ENCODE assay signal across 9 mouse cellular contexts in the genomic region with DNA sequence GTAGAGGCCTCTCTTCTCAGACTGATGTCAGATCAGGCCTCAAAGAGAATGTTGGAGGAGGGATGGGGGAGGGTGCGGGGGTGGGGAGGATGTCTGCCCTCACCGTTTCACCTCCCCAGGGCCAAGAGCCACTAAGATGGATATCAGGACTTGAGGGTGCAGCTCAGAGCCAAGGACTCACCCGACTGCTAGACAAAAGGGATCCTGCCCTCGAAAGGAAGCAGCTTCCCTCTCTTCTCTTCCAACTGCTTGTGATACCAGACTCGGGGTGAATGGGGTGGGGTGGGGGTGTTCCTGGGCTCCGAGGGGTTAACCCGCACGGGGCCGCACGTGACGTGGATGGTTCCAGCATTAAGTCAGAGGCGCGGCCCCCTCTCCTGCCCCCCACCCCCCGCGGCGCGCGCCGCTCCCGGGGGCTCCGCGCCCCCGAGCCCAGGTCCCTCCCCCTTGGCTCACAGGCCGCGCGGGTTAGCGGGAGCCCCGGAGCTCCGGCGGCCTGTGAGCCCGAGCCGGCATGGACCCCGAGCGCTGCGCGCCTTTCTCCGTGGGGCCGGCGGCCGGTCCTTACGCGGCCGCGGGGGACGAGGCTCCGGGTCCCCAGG. TPM values are rescaled to one million over a fixed set of nuclear protein-coding genes. Genes with fewer than 3 reads are reported as not detected.
A peak's percentile ranks its signal among the peaks of the same experiment; 100 is the strongest.
DNase-seq lines count a peak whose midpoint lies in the region; ATAC-seq lines count a peak whose summit lies in the region.
"Had no signal": no experiment of that assay in that cellular context is flagged by ENCODE, and none has a peak within 500 bp of the region (broad histone marks: within the 10 kb centered on the region; RNA-seq: fewer than 3 reads in every experiment).

A gene (plus strand): TSS at position 370 of the 602 bp plus-strand sequence.

- peaks cover 23% of the 10 kb centered on the region for H3K4me1 ChIP-seq in forebrain, embryonic 15.5 days
- peaks cover 6% of the 10 kb centered on the region; the same call in 1 of the 2 replicates for H3K4me1 ChIP-seq in liver, embryonic 12.5 days
- H3K4me1 ChIP-seq in stomach, embryonic 15.5 days: peaks cover 19% of the 10 kb centered on the region

- under 1% methylated on average over 40 of the region's 46 CpGs for WGBS in forebrain, embryonic 15.5 days
- WGBS in liver, embryonic 12.5 days (ENCODE audit: insufficient replicate concordance): 2% methylated on average over 24 of the region's 46 CpGs
- 2% methylated on average over 37 of the region's 46 CpGs for WGBS in stomach, embryonic 15.5 days

- H3K27me3 ChIP-seq in forebrain, embryonic 15.5 days: peaks cover 72% of the 10 kb centered on the region
- H3K27me3 ChIP-seq in liver, embryonic 12.5 days (replicated peaks): peaks cover 95% of the 10 kb centered on the region
- peaks cover 90% of the 10 kb centered on the region for H3K27me3 ChIP-seq in stomach, embryonic 15.5 days (replicated peaks)

- H3K9ac ChIP-seq in forebrain, embryonic 15.5 days (replicated peaks): peak within 1 kb of the TSS; percentile 16; the same call in 1 of the 2 replicates
- no peak within 1 kb of the TSS for H3K9ac ChIP-seq in liver, embryonic 12.5 days
- no peak within 1 kb of the TSS for H3K9ac ChIP-seq in stomach, embryonic 15.5 days

- H3K4me2 ChIP-seq in forebrain, embryonic 15.5 days (replicated peaks): peak within 1 kb of the TSS; percentile 50
- H3K4me2 ChIP-seq in liver, embryonic 12.5 days: peak within 1 kb of the TSS; percentile 55
- H3K4me2 ChIP-seq in stomach, embryonic 15.5 days: peak within 1 kb of the TSS; percentile 69

- no peaks in the 10 kb centered on the region for H3K36me3 ChIP-seq in forebrain, embryonic 15.5 days
- no peaks in the 10 kb centered on the region for H3K36me3 ChIP-seq in liver, embryonic 12.5 days
- no peaks in the 10 kb centered on the region for H3K36me3 ChIP-seq in stomach, embryonic 15.5 days

- peak; percentile 52 for DNase-seq in retina, postnatal 1 day
- no peak for DNase-seq in retina, embryonic 14.5 days (ENCODE audit: low spot score)
- no peak for DNase-seq in urinary bladder, adult 18-20 months (ENCODE audit: low spot score in 2 of 2)
- DNase-seq in kidney, postnatal 14 days: no peak
- DNase-seq: lung, postnatal 36 days had no signal

- peak within 1 kb of the TSS; percentile 34 for H3K4me3 ChIP-seq in forebrain, embryonic 15.5 days
- peak within 1 kb of the TSS; percentile 40 for H3K4me3 ChIP-seq in liver, embryonic 12.5 days
- peak within 1 kb of the TSS; percentile 36 for H3K4me3 ChIP-seq in stomach, embryonic 15.5 days (replicated peaks)

- H3K9me3 ChIP-seq in forebrain, embryonic 15.5 days: no peaks in the 10 kb centered on the region
- no peaks in the 10 kb centered on the region for H3K9me3 ChIP-seq in liver, embryonic 12.5 days (replicated peaks)
- no peaks in the 10 kb centered on the region for H3K9me3 ChIP-seq in stomach, embryonic 15.5 days

- ATAC-seq in forebrain, embryonic 15.5 days (replicated peaks): no peak; the same call in 1 of the 2 replicates
- ATAC-seq in liver, embryonic 12.5 days: no peak
- ATAC-seq in stomach, embryonic 15.5 days (ENCODE audit: insufficient read depth, low FRiP score, low read depth): no peak
- ATAC-seq in monocyte, adult 5-6 weeks (replicated peaks; ENCODE audit: insufficient number of reproducible peaks, low FRiP score, low TSS enrichment, poor library complexity, severe bottlenecking): no peak

- no peak within 1 kb of the TSS for H3K27ac ChIP-seq in forebrain, embryonic 15.5 days (replicated peaks)
- H3K27ac ChIP-seq in liver, embryonic 12.5 days: no peak within 1 kb of the TSS
- H3K27ac ChIP-seq in stomach, embryonic 15.5 days: no peak within 1 kb of the TSS

RNA-seq across cellular contexts. Expression of the gene that starts here (rescaled TPM):
- 2.5 and 3.1 TPM in 2 replicates for polyA plus RNA-seq in forebrain, embryonic 15.5 days (2015; fragmentation: Nextera tagmentation; extraction: Ambion mirVana)
- polyA plus RNA-seq in liver, embryonic 12.5 days (2016; fragmentation: Nextera tagmentation; extraction: Ambion mirVana): 0.69 and 0.76 TPM in 2 replicates
- polyA plus RNA-seq in stomach, embryonic 15.5 days (2015; fragmentation: Nextera tagmentation; extraction: Ambion mirVana): not detected in 2 replicates
- total RNA-seq in monocyte, adult 5-6 weeks (2017): not detected in 3 replicates
